Mouse (Mus musculus) hindbrain, embryonic 12.5 days (tissue): ENCODE results near the gene B9d2. TPM values are rescaled to one million over a fixed set of nuclear protein-coding genes. Genes with fewer than 3 reads are reported as not detected.

Experiments
- ATAC-seq: fragments of 200-750 bp; cut with Nextera tagmentation; 2 replicates; pipeline ENCODE4 v1.8.0; 2017; ENCODE audit warnings: moderate TSS enrichment; ENCODE audit not compliant: low FRiP score
- H3K27ac ChIP-seq: fragments of 300-500 bp; sonication (generic); 2 replicates; pipeline ENCODE4 v1.5.1; 2016; ENCODE audit warnings: mild to moderate bottlenecking
- H3K27me3 ChIP-seq: fragments of 300-500 bp; sonication (generic); 2 replicates; pipeline ENCODE4 v1.6.1; 2016; ENCODE audit warnings: mild to moderate bottlenecking
- H3K36me3 ChIP-seq: fragments of 300-500 bp; sonication (generic); 2 replicates; pipeline ENCODE4 v1.6.1; 2016; ENCODE audit warnings: mild to moderate bottlenecking
- H3K4me1 ChIP-seq: fragments of 300-500 bp; sonication (generic); 2 replicates; pipeline ENCODE4 v1.6.1; 2016
- H3K4me2 ChIP-seq: fragments of 300-500 bp; sonication (generic); replicated peaks from 2 replicates; pipeline ENCODE4 v1.6.1; 2016; ENCODE audit warnings: mild to moderate bottlenecking
- H3K4me3 ChIP-seq: fragments of 300-500 bp; sonication (generic); 2 replicates; pipeline ENCODE4 v1.5.1; 2016; ENCODE audit warnings: mild to moderate bottlenecking
- H3K9ac ChIP-seq: fragments of 300-500 bp; sonication (generic); 2 replicates; pipeline ENCODE4 v1.6.1; 2016; ENCODE audit warnings: mild to moderate bottlenecking, moderate library complexity
- H3K9me3 ChIP-seq: fragments of 300-500 bp; sonication (generic); replicated peaks from 2 replicates; pipeline ENCODE4 v1.6.1; 2016; ENCODE audit warnings: mild to moderate bottlenecking
- WGBS: fragments of 180-500 bp; shearing (Covaris S2); methylation state at CpG from one replicate; pipeline ENCODE4 v1.1.7; 2016; 5-methylcytosine and 5-hydroxymethylcytosine counted together
- polyA plus RNA-seq: library from polyadenylated mRNA; unstranded; fragments of >200 nt; fragmentation: Nextera tagmentation; extraction: Ambion mirVana; gene quantifications from 2 replicates; pipeline ENCODE4 v1.2.1, GENCODE M21; 2016

Gene B9d2
- polyA plus RNA-seq, 1 experiment from 2014 or later: 30.8 TPM

GRCm38 (mm10) chr7:25655601-25656428, 24.8 kb upstream of the B9d2 start:
- no peak for ATAC-seq
- no peak overlapping the region for H3K9ac ChIP-seq
- 83% methylated on average over 11 of the region's 11 CpGs for WGBS

DNA sequence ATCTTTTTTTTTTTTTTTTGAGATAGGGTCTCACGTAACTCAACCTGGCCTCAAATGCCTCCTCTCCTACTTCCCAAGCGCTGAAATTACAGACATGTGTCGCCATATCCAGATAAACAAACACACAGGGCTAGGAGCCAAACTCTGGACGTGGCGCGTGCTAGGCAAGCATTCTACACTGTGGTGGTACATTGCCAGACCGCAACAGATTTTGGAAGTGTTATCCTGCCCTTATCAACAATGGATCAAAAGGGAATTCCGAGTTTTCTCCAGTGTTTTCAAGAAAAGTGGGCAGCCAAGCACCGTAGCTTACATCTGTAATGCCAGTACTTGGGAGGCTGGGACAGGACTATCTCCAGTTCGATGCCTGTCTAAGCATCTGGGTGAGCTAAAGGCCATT, 22.8 kb upstream of the B9d2 start:
- Histone ChIP-seq H3K4me1 (peaks cover 25% of the 10 kb centered on the region), H3K4me3 (peak overlapping the region; percentile 70), H3K9me3 (no peaks in the 10 kb centered on the region), H3K4me2 (peak overlapping the region; percentile 89), H3K9ac (peak overlapping the region; percentile 69), H3K27me3 (no peaks in the 10 kb centered on the region), H3K27ac (no peak overlapping the region), H3K36me3 (0 out of 2 replicates have a peak, but pooled peaks cover 7% of the 10 kb centered on the region)
- no peak for ATAC-seq
- WGBS: 41% methylated on average over 10 of the region's 10 CpGs

More at GRCm38 (mm10) chr7:25655601-25656428, 24.8 kb upstream of the B9d2 start:
- Histone ChIP-seq H3K36me3 (peaks cover 6% of the 10 kb centered on the region; the same call in 1 of the 2 replicates), H3K4me3 (no peak overlapping the region), H3K9me3 (no peaks in the 10 kb centered on the region), H3K4me1 (peaks cover 25% of the 10 kb centered on the region), H3K27ac (no peak overlapping the region), H3K27me3 (no peaks in the 10 kb centered on the region), H3K4me2 (no peak overlapping the region)

GRCm38 (mm10) chr7:25658657-25659472, 21.7 kb upstream of the B9d2 start, which contains the start of the genes Bckdha and Exosc5:
Gene Bckdha (minus strand): TSS chr7:25658981.
Gene Exosc5 (plus strand): TSS chr7:25659164.
- H3K36me3 ChIP-seq: peaks cover 13% of the 10 kb centered on the region; the same call in 1 of the 2 replicates
- H3K9ac ChIP-seq: peak within 1 kb of the TSS; percentile 69
- no peaks in the 10 kb centered on the region for H3K9me3 ChIP-seq
- peak; percentile 98 for ATAC-seq
- H3K4me2 ChIP-seq: peak within 1 kb of the TSS; percentile 89
- peak within 1 kb of the TSS; percentile 41; the same call in 1 of the 2 replicates for H3K27ac ChIP-seq
- H3K4me1 ChIP-seq: peaks cover 25% of the 10 kb centered on the region
- 0% methylated on average over 50 of the region's 50 CpGs for WGBS
- H3K27me3 ChIP-seq: no peaks in the 10 kb centered on the region
- peak within 1 kb of the TSS; percentile 70 for H3K4me3 ChIP-seq

GRCm38 (mm10) chr7:25666381-25666780, 14.2 kb upstream of the B9d2 start:
- ATAC-seq: no peak
- no peaks in the 10 kb centered on the region for H3K4me1 ChIP-seq
- H3K4me2 ChIP-seq: no peak overlapping the region
- 92% methylated on average over 8 of the region's 8 CpGs for WGBS
- no peaks in the 10 kb centered on the region for H3K27me3 ChIP-seq
- H3K9me3 ChIP-seq: no peaks in the 10 kb centered on the region
- no peak overlapping the region for H3K9ac ChIP-seq
- H3K27ac ChIP-seq: no peak overlapping the region
- H3K36me3 ChIP-seq: peaks cover 66% of the 10 kb centered on the region
- no peak overlapping the region for H3K4me3 ChIP-seq

- no peaks in the 10 kb centered on the region for H3K4me1 ChIP-seq
- no peak overlapping the region for H3K4me3 ChIP-seq
- peaks cover 50% of the 10 kb centered on the region for H3K36me3 ChIP-seq
- H3K4me2 ChIP-seq: no peak overlapping the region
- 80% methylated on average over 10 of the region's 10 CpGs for WGBS
- peaks cover 13% of the 10 kb centered on the region for H3K27me3 ChIP-seq
- no peak overlapping the region for H3K9ac ChIP-seq
- no peaks in the 10 kb centered on the region for H3K9me3 ChIP-seq
- ATAC-seq: no peak
- no peak overlapping the region for H3K27ac ChIP-seq
Observed at GRCm38 (mm10) chr7:25669158-25669557, 11.4 kb upstream of the B9d2 start.

- Histone ChIP-seq H3K27ac (no peak overlapping the region), H3K4me2 (no peak overlapping the region), H3K4me3 (no peak overlapping the region), H3K9me3 (no peaks in the 10 kb centered on the region), H3K4me1 (peaks cover under 1% of the 10 kb centered on the region; the same call in 1 of the 2 replicates), H3K27me3 (peaks cover 17% of the 10 kb centered on the region), H3K9ac (no peak overlapping the region), H3K36me3 (peaks cover 45% of the 10 kb centered on the region)
- WGBS: 80% methylated on average over 9 of the region's 9 CpGs
- no peak for ATAC-seq
Observed at GRCm38 (mm10) chr7:25669631-25670030, 10.9 kb upstream of the B9d2 start.

DNA sequence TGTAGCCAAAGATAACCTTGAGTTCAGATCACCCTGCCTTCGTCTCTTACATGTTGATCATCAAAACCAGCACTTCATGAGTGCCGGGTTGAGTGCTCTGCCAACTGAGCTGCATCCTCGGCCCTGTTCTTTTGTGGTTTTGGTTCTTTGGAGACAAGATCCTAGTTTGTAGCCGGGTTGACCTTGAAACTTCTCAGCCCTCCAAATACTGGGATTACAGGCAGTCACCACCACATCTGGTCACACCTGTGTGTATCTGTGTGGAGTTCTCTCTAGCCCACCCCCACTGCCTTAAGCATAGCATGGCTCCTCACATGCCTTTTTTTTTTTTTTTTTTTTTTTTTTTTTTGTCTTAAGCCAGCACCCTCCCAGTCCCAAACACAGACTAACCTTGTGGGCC, 10.5 kb upstream of the B9d2 start:
- Histone ChIP-seq H3K9me3 (no peaks in the 10 kb centered on the region), H3K4me2 (no peak overlapping the region), H3K27ac (no peak overlapping the region), H3K27me3 (peaks cover 22% of the 10 kb centered on the region), H3K36me3 (peaks cover 41% of the 10 kb centered on the region), H3K4me1 (peaks cover 5% of the 10 kb centered on the region; the same call in 1 of the 2 replicates), H3K4me3 (no peak overlapping the region), H3K9ac (no peak overlapping the region)
- ATAC-seq: no peak
- 86% methylated on average over 4 of the region's 4 CpGs for WGBS

- WGBS: 75% methylated on average over 2 of the region's 2 CpGs
- H3K4me1 ChIP-seq: peaks cover 8% of the 10 kb centered on the region; the same call in 1 of the 2 replicates
Observed at GRCm38 (mm10) chr7:25671686-25672085, 8.9 kb upstream of the B9d2 start.

GRCm38 (mm10) chr7:25672442-25672841, 8.1 kb upstream of the B9d2 start:
- no peak overlapping the region for H3K27ac ChIP-seq
- WGBS: 52% methylated on average over 4 of the region's 4 CpGs
- peaks cover 8% of the 10 kb centered on the region; the same call in 1 of the 2 replicates for H3K4me1 ChIP-seq
- H3K36me3 ChIP-seq: peaks cover 24% of the 10 kb centered on the region
- H3K27me3 ChIP-seq: peaks cover 41% of the 10 kb centered on the region
- ATAC-seq: no peak
- H3K4me3 ChIP-seq: no peak overlapping the region
- H3K9ac ChIP-seq: no peak overlapping the region
- no peaks in the 10 kb centered on the region for H3K9me3 ChIP-seq
- H3K4me2 ChIP-seq: no peak overlapping the region

More at GRCm38 (mm10) chr7:25671686-25672085, 8.9 kb upstream of the B9d2 start:
- no peak for ATAC-seq
- peaks cover 38% of the 10 kb centered on the region for H3K27me3 ChIP-seq
- H3K36me3 ChIP-seq: peaks cover 28% of the 10 kb centered on the region
- H3K4me2 ChIP-seq: no peak overlapping the region
- no peak overlapping the region for H3K4me3 ChIP-seq
- no peak overlapping the region for H3K27ac ChIP-seq
- H3K9ac ChIP-seq: no peak overlapping the region
- no peaks in the 10 kb centered on the region for H3K9me3 ChIP-seq

DNA sequence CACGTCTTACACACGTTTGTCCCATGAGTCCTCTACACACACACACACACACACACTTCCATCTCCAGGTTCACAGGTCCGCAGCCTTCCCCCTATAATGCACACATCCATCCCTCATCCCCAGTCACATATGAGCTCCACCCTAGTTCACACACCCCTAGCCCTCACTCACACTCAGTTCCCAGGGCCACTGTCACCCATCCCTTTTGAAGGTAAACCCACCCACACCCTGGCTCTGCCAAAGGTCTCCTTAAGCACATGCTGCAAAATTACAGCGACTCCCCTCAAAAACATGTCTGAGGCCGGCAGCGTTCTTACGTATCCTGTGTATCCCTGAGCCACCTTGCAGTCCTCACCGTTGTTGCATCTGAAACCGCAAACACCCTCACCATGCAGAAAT, 6.3 kb upstream of the B9d2 start:
- H3K27ac ChIP-seq: no peak overlapping the region
- ATAC-seq: no peak
- H3K9me3 ChIP-seq: no peaks in the 10 kb centered on the region
- H3K4me3 ChIP-seq: peak overlapping the region; percentile 29; the same call in 1 of the 2 replicates
- peak overlapping the region; percentile 52 for H3K4me2 ChIP-seq
- H3K4me1 ChIP-seq: peaks cover 8% of the 10 kb centered on the region; the same call in 1 of the 2 replicates
- H3K9ac ChIP-seq: peak overlapping the region; percentile 50; the same call in 1 of the 2 replicates
- H3K36me3 ChIP-seq: peaks cover 6% of the 10 kb centered on the region; the same call in 1 of the 2 replicates
- H3K27me3 ChIP-seq: peaks cover 48% of the 10 kb centered on the region
- 22% methylated on average over 9 of the region's 9 CpGs for WGBS

GRCm38 (mm10) chr7:25674719-25675300, 5.8 kb upstream of the B9d2 start, which contains the start of gene Tmem91:
Gene Tmem91 (minus strand): TSS chr7:25675166.
- peak; percentile 50; the same call in 1 of the 2 replicates for ATAC-seq
- peak within 1 kb of the TSS; percentile 50 for H3K9ac ChIP-seq

More at GRCm38 (mm10) chr7:25674719-25675300, 5.8 kb upstream of the B9d2 start, which contains the start of gene Tmem91:
- Histone ChIP-seq H3K27ac (no peak within 1 kb of the TSS), H3K4me3 (peak within 1 kb of the TSS; percentile 29), H3K9me3 (no peaks in the 10 kb centered on the region), H3K4me2 (peak within 1 kb of the TSS; percentile 52), H3K4me1 (peaks cover 8% of the 10 kb centered on the region; the same call in 1 of the 2 replicates), H3K36me3 (0 out of 2 replicates have a peak, but pooled peaks cover under 1% of the 10 kb centered on the region), H3K27me3 (peaks cover 49% of the 10 kb centered on the region)
- 2% methylated on average over 29 of the region's 29 CpGs for WGBS
